Mouse (Mus musculus): ENCODE data around the gene Mgat1. TPM values are rescaled to one million over a fixed set of nuclear protein-coding genes. Genes with fewer than 3 reads are reported as not detected.

Mgat1 gene
- total and polyA plus RNA-seq, 3 experiments = 67.7 to 83.2 (median 80.9) TPM

DNA sequence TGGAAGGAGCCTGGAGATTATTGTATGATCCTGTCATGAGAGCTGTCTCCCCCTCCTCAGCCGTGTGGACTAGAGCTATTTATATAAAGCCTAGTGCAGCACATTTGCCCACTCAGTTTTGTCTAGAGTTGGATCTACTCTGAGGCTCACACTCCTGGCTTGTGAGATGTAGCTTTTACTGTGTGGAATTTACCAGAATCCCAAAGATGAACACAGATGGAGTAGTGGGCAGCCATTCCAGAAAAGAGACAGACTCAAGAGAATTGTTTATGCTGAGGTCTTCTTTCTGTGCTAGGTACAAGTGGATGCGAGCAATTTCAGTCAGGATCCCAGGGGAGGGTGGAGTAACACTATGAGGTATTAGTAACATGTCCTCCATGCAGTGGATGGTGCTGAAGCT lies 43.3 kb downstream of the Mgat1 start:
- Histone ChIP-seq H3K27me3 (replicated peaks) (no peaks in the 10 kb centered on the region), H3K9ac (ENCODE audit: insufficient read depth, low read depth) (no peak overlapping the region), H3K27ac (ENCODE audit: insufficient read depth, low read depth) (no peak overlapping the region), H3K9me3 (replicated peaks; ENCODE audit: low read length) (no peaks in the 10 kb centered on the region), H3K4me3 (replicated peaks in 1 of 3; ENCODE audit: low read depth in 2 of 3, low read length in 2 of 3, poor library complexity in 1 of 3) (no peak overlapping the region), H3K36me3 (replicated peaks in 1 of 2; ENCODE audit: control insufficient read depth in 1 of 2, insufficient read depth in 1 of 2, low read length in 1 of 2) (no peaks in the 10 kb centered on the region), H3K79me2 (replicated peaks; ENCODE audit: control insufficient read depth, extremely low read depth, insufficient read depth, poor library complexity, severe bottlenecking) (no peaks in the 10 kb centered on the region), H3K4me2 (ENCODE audit: insufficient read depth, low read depth, poor library complexity, severe bottlenecking) (no peak overlapping the region), H3K4me1 (ENCODE audit: control insufficient read depth in 1 of 2, insufficient read depth in 2 of 2) (peaks cover 0 to 5% of the 10 kb centered on the region in 2 experiments; a peak in 2 of 4 replicates)
- in situ Hi-C loops (cut with MboI; ENCODE audit: low pct_ligation_motif_present, low pct_unique_long_range_greater_than_20kb, low sequenced_read_pairs) (no loop called here), dilution Hi-C loops (cut with MboI; ENCODE audit: extremely low pct_ligation_motif_present, extremely low pct_unique_long_range_greater_than_20kb, low sequenced_read_pairs) (no loop called here)
- TF ChIP-seq UBTF (IDR thresholded peaks at IDR 0.05; ENCODE audit: low read depth, low read length) = no peak
- TF ChIP-seq CTCF (conservative IDR thresholded peaks at IDR 0.05 in 1 of 2, IDR thresholded peaks at IDR 0.05 in 1 of 2; ENCODE audit: low read depth in 2 of 2, low read length in 2 of 2) = no peak
- no peak for TF ChIP-seq MAZ (IDR thresholded peaks at IDR 0.05; ENCODE audit: low read depth, low read length)
- no peak for TF ChIP-seq NRF1 (IDR thresholded peaks at IDR 0.05; ENCODE audit: low read depth, low read length)
- TF ChIP-seq MXI1 (IDR thresholded peaks at IDR 0.05; ENCODE audit: low read depth, low read length) = no peak
- TF ChIP-seq SIN3A (IDR thresholded peaks at IDR 0.05; ENCODE audit: low read length) = no peak
- no peak for TF ChIP-seq SMC3 (IDR thresholded peaks at IDR 0.05; ENCODE audit: low read depth, low read length)
- no peak for TF ChIP-seq USF2 (conservative IDR thresholded peaks at IDR 0.05; ENCODE audit: low read depth, low read length)
- no peak for TF ChIP-seq TCF12 (IDR thresholded peaks at IDR 0.05; ENCODE audit: low read depth, low read length)
- no peak for TF ChIP-seq ZMIZ1 (IDR thresholded peaks at IDR 0.05; ENCODE audit: low read depth, low read length)
- no peak for TF ChIP-seq RAD21 (IDR thresholded peaks at IDR 0.05; ENCODE audit: low read depth, low read length)
- no peak for TF ChIP-seq POLR2A (IDR thresholded peaks at IDR 0.05; ENCODE audit: low read depth, low read length)
- TF ChIP-seq ETS1 (conservative IDR thresholded peaks at IDR 0.05; ENCODE audit: low read depth, low read length) = no peak
- no peak for TF ChIP-seq MAX (IDR thresholded peaks at IDR 0.05; ENCODE audit: low read length)
- peak; percentile 16 for DNase-seq (ENCODE audit: extremely low read depth)

DNA sequence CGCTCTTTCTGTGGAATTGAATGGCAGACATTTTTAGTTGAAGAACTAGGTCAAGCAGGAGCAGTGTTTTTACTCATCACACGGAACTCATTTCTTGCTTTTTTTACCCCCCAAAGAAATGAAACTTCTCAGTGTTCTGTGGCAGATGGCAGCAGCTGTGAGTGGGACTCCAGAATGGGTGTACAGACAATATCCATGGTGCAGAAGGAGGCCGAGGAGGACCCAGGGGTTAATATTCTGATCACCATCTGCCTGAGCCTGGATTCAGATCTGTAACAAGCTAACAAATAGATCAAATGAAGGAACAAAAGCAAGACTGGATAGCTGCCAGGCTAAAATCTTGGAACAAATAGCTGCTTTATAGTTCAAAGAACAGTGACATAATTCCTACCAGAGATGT lies 48.8 kb downstream of the Mgat1 start:
- in situ Hi-C loops (cut with MboI; ENCODE audit: low pct_ligation_motif_present, low pct_unique_long_range_greater_than_20kb, low sequenced_read_pairs) = no loop called here
- dilution Hi-C loops (cut with MboI; ENCODE audit: extremely low pct_ligation_motif_present, extremely low pct_unique_long_range_greater_than_20kb, low sequenced_read_pairs) = no loop called here
- no peaks in the 10 kb centered on the region for H3K36me3 ChIP-seq (replicated peaks in 1 of 2; ENCODE audit: control insufficient read depth in 1 of 2, insufficient read depth in 1 of 2, low read length in 1 of 2)
- no peaks in the 10 kb centered on the region for H3K9me3 ChIP-seq (replicated peaks; ENCODE audit: low read length)
- no peak overlapping the region for H3K4me3 ChIP-seq (replicated peaks in 1 of 3; ENCODE audit: low read depth in 2 of 3, low read length in 2 of 3, poor library complexity in 1 of 3)
- no peaks in the 10 kb centered on the region for H3K4me1 ChIP-seq (ENCODE audit: control insufficient read depth in 1 of 2, insufficient read depth in 2 of 2)
- no peaks in the 10 kb centered on the region for H3K79me2 ChIP-seq (replicated peaks; ENCODE audit: control insufficient read depth, extremely low read depth, insufficient read depth, poor library complexity, severe bottlenecking)
- H3K9ac ChIP-seq (ENCODE audit: insufficient read depth, low read depth) = no peak overlapping the region
- no peak overlapping the region for H3K27ac ChIP-seq (ENCODE audit: insufficient read depth, low read depth)
- H3K4me2 ChIP-seq (ENCODE audit: insufficient read depth, low read depth, poor library complexity, severe bottlenecking) = no peak overlapping the region
- no peak for DNase-seq (ENCODE audit: extremely low read depth)
- H3K27me3 ChIP-seq (replicated peaks) = no peaks in the 10 kb centered on the region
- no peak for TF ChIP-seq PAX5 (IDR thresholded peaks at IDR 0.05; ENCODE audit: low read length)
- 0 out of 2 replicates have a peak, but pooled peaks have one; percentile 20 for TF ChIP-seq IRF4 (IDR thresholded peaks at IDR 0.05; ENCODE audit: low read depth, low read length)
- TF ChIP-seq GABPA (IDR thresholded peaks at IDR 0.05; ENCODE audit: insufficient replicate concordance, low read depth, low read length) = no peak
